Mouse (Mus musculus) liver, postnatal 0 days (tissue): ENCODE measurements around the gene Nptxr. TPM values are rescaled to one million over a fixed set of nuclear protein-coding genes. Genes with fewer than 3 reads are reported as not detected.

ENCODE experiments used
- ATAC-seq: fragments of 200-750 bp; cut with Nextera tagmentation; 2 replicates; pipeline ENCODE4 v1.8.0; 2017; ENCODE audit warnings: mild to moderate bottlenecking, moderate library complexity
- DNase-seq: peaks from one replicate; pipeline ENCODE4 v3.0.0-alpha.2; 2016
- H3K27ac ChIP-seq: fragments of 300-500 bp; sonication (generic); 2 replicates; pipeline ENCODE4 v1.5.1; 2014; ENCODE audit warnings: antibody characterized with exemption, moderate library complexity, mild to moderate bottlenecking, low read depth
- H3K27me3 ChIP-seq: fragments of 300-500 bp; sonication (generic); 2 replicates; pipeline ENCODE4 v1.6.1; 2014; ENCODE audit warnings: low read length, control low read depth, mixed read lengths; ENCODE audit not compliant: insufficient read depth
- H3K36me3 ChIP-seq: fragments of 300-500 bp; sonication (generic); replicated peaks from 2 replicates; pipeline ENCODE4 v1.6.1; 2014; ENCODE audit warnings: mild to moderate bottlenecking, control low read depth, low read length, moderate library complexity, mixed read lengths; ENCODE audit not compliant: insufficient read depth
- H3K4me1 ChIP-seq: fragments of 300-500 bp; sonication (generic); 2 replicates; pipeline ENCODE4 v1.6.1; 2014; ENCODE audit warnings: antibody characterized with exemption, mild to moderate bottlenecking, control low read depth; ENCODE audit not compliant: insufficient read depth
- H3K4me2 ChIP-seq: fragments of 300-500 bp; sonication (generic); 2 replicates; pipeline ENCODE4 v1.6.1; 2014; ENCODE audit warnings: low read depth, mild to moderate bottlenecking, low read length, moderate library complexity, mixed read lengths
- H3K4me3 ChIP-seq: fragments of 300-500 bp; sonication (generic); 2 replicates; pipeline ENCODE4 v1.5.1; 2014; ENCODE audit warnings: low read depth, low read length
- H3K9ac ChIP-seq: fragments of 300-500 bp; sonication (generic); replicated peaks from 2 replicates; pipeline ENCODE4 v1.6.1; 2014; ENCODE audit warnings: mild to moderate bottlenecking, moderate library complexity
- H3K9me3 ChIP-seq: fragments of 300-500 bp; sonication (generic); 2 replicates; pipeline ENCODE4 v1.6.1; 2016; ENCODE audit warnings: mild to moderate bottlenecking, control low read depth, low read length, mixed read lengths
- CTCF ChIP-seq: sonication (generic); IDR thresholded peaks from 2 replicates; pipeline ENCODE4 v1.5.1; 2016; ENCODE audit warnings: antibody characterized with exemption, low read depth
- EP300 ChIP-seq: IDR thresholded peaks from 2 replicates; pipeline ENCODE4 v1.6.1; 2016; ENCODE audit warnings: antibody characterized with exemption, low read depth, mild to moderate bottlenecking
- WGBS: fragments of 180-500 bp; shearing (Covaris S2); extraction: QIAGEN DNeasy Blood & Tissue Kit; methylation state at CpG from one replicate; pipeline ENCODE4 v1.1.7; 2014; ENCODE audit not compliant: insufficient replicate concordance; 5-methylcytosine and 5-hydroxymethylcytosine counted together
- polyA plus RNA-seq: library from polyadenylated mRNA; unstranded; fragments of >200 nt; fragmentation: Nextera tagmentation; extraction: Ambion mirVana; gene quantifications from 2 replicates; pipeline ENCODE4 v1.2.1, GENCODE M21; 2015

Gene Nptxr
- polyA plus RNA-seq, 1 experiment from 2014 or later, result 0.13 TPM

DNA sequence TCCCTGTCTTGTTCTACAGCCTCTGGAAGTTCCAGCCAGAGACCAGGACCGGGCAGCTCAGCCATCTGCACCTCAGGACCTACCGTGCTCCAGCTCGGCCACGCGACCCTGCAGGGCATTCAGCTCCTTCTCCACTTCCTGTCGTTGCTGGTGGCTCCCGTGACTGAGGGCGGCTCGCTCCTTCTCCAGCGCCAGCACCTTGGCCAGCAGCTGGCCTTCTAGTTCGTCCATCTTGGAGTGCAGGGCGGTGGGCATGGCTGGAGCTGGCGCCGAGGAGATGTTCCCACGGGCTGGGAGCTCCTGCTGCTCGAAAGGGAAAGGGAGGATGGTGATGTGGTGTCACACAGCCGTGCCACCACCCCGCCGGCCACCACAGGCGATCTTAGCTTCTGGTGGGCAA is 10.4 kb downstream of the Nptxr start:
- Histone ChIP-seq H3K27me3 (peaks cover 9% of the 10 kb centered on the region; the same call in 1 of the 2 replicates), H3K4me1 (no peaks in the 10 kb centered on the region), H3K36me3 (no peaks in the 10 kb centered on the region), H3K9me3 (no peaks in the 10 kb centered on the region), H3K9ac (no peak overlapping the region), H3K4me2 (no peak overlapping the region), H3K4me3 (no peak overlapping the region), H3K27ac (no peak overlapping the region)
- no peak for DNase-seq
- no peak for TF ChIP-seq CTCF
- TF ChIP-seq EP300, result no peak
- 16% methylated on average over 20 of the region's 20 CpGs for WGBS
- ATAC-seq, result no peak

DNA sequence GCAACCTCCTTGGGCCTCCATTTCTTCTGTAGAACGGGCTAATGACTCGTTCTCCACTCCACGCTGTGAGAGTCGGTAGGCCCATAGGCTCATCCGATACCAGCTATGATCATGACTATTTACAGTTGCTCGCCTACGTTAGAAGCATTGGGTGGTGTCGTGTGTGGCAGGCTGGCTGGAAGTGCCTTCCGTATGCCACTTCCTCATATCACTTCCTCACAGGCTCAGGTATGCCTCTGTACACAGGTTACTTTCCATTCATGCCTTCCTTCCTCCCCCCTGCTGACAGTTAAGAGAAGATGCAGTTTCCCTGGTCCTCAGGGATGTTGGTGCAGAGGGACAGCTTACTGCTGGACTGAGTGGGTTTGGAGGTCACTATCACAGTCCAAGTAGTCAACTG is 11.5 kb downstream of the Nptxr start:
- 71% methylated on average over 9 of the region's 9 CpGs for WGBS
- Histone ChIP-seq H3K4me1 (no peaks in the 10 kb centered on the region), H3K36me3 (no peaks in the 10 kb centered on the region), H3K27ac (no peak overlapping the region), H3K27me3 (peaks cover 9% of the 10 kb centered on the region; the same call in 1 of the 2 replicates), H3K4me2 (no peak overlapping the region), H3K9ac (no peak overlapping the region), H3K9me3 (no peaks in the 10 kb centered on the region), H3K4me3 (no peak overlapping the region)
- ATAC-seq (no peak), DNase-seq (no peak)
- no peak for TF ChIP-seq EP300
- TF ChIP-seq CTCF, result no peak

DNA sequence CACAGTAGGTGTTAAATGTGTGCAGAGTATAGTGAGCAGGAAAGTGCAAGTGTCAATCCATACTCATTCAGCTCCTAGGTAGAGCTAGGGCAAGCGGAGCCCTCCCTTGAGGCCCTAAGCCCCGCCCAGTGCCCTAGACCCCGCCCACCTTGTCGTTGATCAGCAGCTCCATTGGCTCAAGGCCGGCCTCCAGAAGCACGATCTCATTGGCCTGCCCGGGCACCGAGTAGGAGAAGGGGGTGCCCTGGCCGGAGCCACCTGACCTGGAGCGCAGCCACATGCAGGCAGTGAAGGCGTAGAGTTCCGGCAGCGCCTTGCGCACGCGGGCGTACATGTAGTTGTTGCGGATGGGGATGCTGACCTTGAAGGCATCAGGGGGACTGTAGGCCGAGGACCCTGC is 12.1 kb downstream of the Nptxr start:
- no peaks in the 10 kb centered on the region for H3K4me1 ChIP-seq
- no peak for DNase-seq
- peaks cover 9% of the 10 kb centered on the region; the same call in 1 of the 2 replicates for H3K27me3 ChIP-seq
- no peak overlapping the region for H3K27ac ChIP-seq
- no peak for ATAC-seq
- no peaks in the 10 kb centered on the region for H3K36me3 ChIP-seq
- no peak overlapping the region for H3K9ac ChIP-seq
- no peak overlapping the region for H3K4me2 ChIP-seq
- TF ChIP-seq EP300 (no peak), CTCF (no peak)
- H3K4me3 ChIP-seq, result no peak overlapping the region
- WGBS, result 25% methylated on average over 19 of the region's 19 CpGs
- H3K9me3 ChIP-seq, result no peaks in the 10 kb centered on the region

- Histone ChIP-seq H3K9me3 (no peaks in the 10 kb centered on the region), H3K4me2 (no peak overlapping the region), H3K27me3 (peaks cover 10% of the 10 kb centered on the region; the same call in 1 of the 2 replicates), H3K4me3 (no peak overlapping the region), H3K27ac (no peak overlapping the region), H3K9ac (no peak overlapping the region), H3K36me3 (no peaks in the 10 kb centered on the region), H3K4me1 (no peaks in the 10 kb centered on the region)
- 4% methylated on average over 12 of the region's 12 CpGs for WGBS
- DNase-seq (peak; percentile 75), ATAC-seq (no peak)
- TF ChIP-seq EP300, result no peak
- TF ChIP-seq CTCF, result peak; percentile 25
Observed at GRCm38 (mm10) chr15:79791502-79791901, 13.1 kb downstream of the Nptxr start.

- H3K4me1 ChIP-seq, result no peaks in the 10 kb centered on the region
- H3K9ac ChIP-seq, result no peak overlapping the region
- 74% methylated on average over 6 of the region's 6 CpGs for WGBS
- no peaks in the 10 kb centered on the region for H3K36me3 ChIP-seq
- H3K9me3 ChIP-seq, result no peaks in the 10 kb centered on the region
- no peak overlapping the region for H3K27ac ChIP-seq
- TF ChIP-seq EP300, result no peak
- TF ChIP-seq CTCF, result no peak
- peaks cover 13% of the 10 kb centered on the region; the same call in 1 of the 2 replicates for H3K27me3 ChIP-seq
- H3K4me2 ChIP-seq, result no peak overlapping the region
- ATAC-seq, result no peak
- DNase-seq, result no peak
- H3K4me3 ChIP-seq, result no peak overlapping the region
Observed at GRCm38 (mm10) chr15:79790905-79791304, 13.7 kb downstream of the Nptxr start.

DNA sequence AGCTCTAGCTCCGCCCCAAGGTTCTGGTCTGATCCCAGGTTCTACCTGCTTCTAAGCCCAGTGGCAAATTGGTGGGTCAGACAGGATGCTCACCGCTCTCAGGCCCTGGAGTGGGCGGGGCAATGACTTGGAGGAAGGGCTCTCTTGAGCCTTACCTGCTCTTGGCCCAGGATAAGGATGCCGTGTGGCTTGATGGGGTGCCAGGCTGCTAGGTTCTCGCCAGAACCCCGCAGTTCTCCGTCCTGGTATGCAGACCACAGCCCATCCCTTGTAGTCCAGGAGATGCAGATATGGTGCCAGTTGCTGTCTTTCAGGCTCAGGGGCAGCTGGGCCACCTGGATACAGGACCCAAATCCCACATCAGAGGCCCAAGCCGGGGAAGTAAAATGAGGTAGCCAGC is 14.5 kb downstream of the Nptxr start:
- Histone ChIP-seq H3K9me3 (no peaks in the 10 kb centered on the region), H3K4me3 (no peak overlapping the region), H3K9ac (no peak overlapping the region), H3K4me2 (no peak overlapping the region), H3K36me3 (no peaks in the 10 kb centered on the region), H3K27me3 (peaks cover 13% of the 10 kb centered on the region; the same call in 1 of the 2 replicates), H3K27ac (no peak overlapping the region), H3K4me1 (no peaks in the 10 kb centered on the region)
- ATAC-seq (no peak), DNase-seq (no peak)
- TF ChIP-seq EP300 (no peak), CTCF (no peak)
- 42% methylated on average over 8 of the region's 8 CpGs for WGBS

DNA sequence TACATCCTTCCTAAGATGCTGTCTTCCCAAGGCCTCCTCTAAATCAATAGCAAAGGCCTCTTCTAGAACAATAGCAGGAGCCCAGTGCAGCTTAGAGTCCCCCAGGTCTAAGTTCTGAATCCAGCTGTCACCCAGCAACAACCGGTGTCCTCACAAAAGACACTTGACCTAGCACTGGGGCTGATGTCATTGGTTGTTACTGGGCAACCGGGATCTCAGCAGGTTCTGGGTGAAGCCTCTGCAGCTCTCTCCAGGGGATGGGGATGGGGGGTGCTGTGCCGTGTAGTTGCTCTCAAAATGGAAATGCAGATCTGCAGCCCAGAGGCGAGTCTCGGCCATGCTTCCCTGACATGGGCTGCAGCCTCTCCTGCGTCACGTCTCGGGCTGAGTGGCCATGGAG is 16.8 kb downstream of the Nptxr start:
- Histone ChIP-seq H3K27me3 (peaks cover 12% of the 10 kb centered on the region; the same call in 1 of the 2 replicates), H3K4me1 (no peaks in the 10 kb centered on the region), H3K36me3 (no peaks in the 10 kb centered on the region), H3K9me3 (no peaks in the 10 kb centered on the region), H3K27ac (no peak overlapping the region), H3K4me3 (no peak overlapping the region), H3K4me2 (no peak overlapping the region), H3K9ac (no peak overlapping the region)
- DNase-seq (no peak), ATAC-seq (no peak)
- WGBS, result 61% methylated on average over 8 of the region's 8 CpGs
- TF ChIP-seq CTCF (no peak), EP300 (no peak)
